Mouse (Mus musculus): Measurements from ENCODE around the gene Papss2. TPM values are rescaled to one million over a fixed set of nuclear protein-coding genes. Genes with fewer than 3 reads are reported as not detected.

The Papss2 gene
- polyA plus RNA-seq, 1 experiment from 2014 or later = 9.4 TPM

DNA sequence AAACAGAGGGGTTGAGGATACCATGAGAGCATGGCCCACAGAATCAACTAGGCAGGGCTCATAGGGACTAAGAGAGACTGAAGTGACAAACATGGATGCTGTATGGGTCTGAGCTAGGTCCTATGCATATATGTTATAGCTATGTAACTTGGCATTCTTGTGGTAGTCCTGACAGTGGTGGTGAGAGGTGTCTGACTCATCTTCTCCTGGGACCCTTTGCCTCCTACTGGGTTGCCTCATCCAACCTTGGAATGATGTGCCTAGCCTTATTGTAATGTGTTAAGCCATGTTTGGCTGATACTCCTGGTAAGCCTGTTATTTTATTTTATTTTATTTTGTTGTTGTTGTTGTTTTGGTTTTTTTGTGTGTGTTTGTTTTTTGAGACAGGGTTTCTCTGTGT, 120.1 kb downstream of the Papss2 start:
- no peak overlapping the region for H3K4me2 ChIP-seq (replicated peaks)
- H3K4me1 ChIP-seq = peaks cover 6% of the 10 kb centered on the region
- no peaks in the 10 kb centered on the region for H3K27me3 ChIP-seq
- no peaks in the 10 kb centered on the region for H3K9me3 ChIP-seq
- no peak for ATAC-seq (ENCODE audit: insufficient number of reproducible peaks, insufficient read depth, low FRiP score, low TSS enrichment)
- no peaks in the 10 kb centered on the region for H3K36me3 ChIP-seq
- H3K9ac ChIP-seq = no peak overlapping the region
- H3K4me3 ChIP-seq = no peak overlapping the region
- no peak overlapping the region for H3K27ac ChIP-seq

Other genes starting within 250 kb of the Papss2 start
- gene Sgms1, start 206.1 kb upstream of the Papss2 start, polyA plus RNA-seq (2016; fragmentation: Nextera tagmentation; extraction: Ambion mirVana) = 27.0 and 28.9 TPM in 2 replicates
- 79.9 and 82.6 TPM in 2 replicates for gene Rpl9-ps6, start 129.2 kb upstream of the Papss2 start, polyA plus RNA-seq (2016; fragmentation: Nextera tagmentation; extraction: Ambion mirVana)
- gene Minpp1, start 110.0 kb upstream of the Papss2 start, polyA plus RNA-seq (2016; fragmentation: Nextera tagmentation; extraction: Ambion mirVana) = 75.6 and 78.3 TPM in 2 replicates
- gene Atad1, start 144.0 kb downstream of the Papss2 start, polyA plus RNA-seq (2016; fragmentation: Nextera tagmentation; extraction: Ambion mirVana) = 67.5 and 67.6 TPM in 2 replicates
- gene Pten, start 161.7 kb downstream of the Papss2 start, polyA plus RNA-seq (2016; fragmentation: Nextera tagmentation; extraction: Ambion mirVana) = 12.6 and 13.1 TPM in 2 replicates